Mouse (Mus musculus): ENCODE data around the gene Ank3. TPM values are rescaled to one million over a fixed set of nuclear protein-coding genes. Genes with fewer than 3 reads are reported as not detected.

The Ank3 gene
- total RNA-seq, 4 experiments from 2014 or later = 81.4 to 115 (median 89.6) TPM

DNA sequence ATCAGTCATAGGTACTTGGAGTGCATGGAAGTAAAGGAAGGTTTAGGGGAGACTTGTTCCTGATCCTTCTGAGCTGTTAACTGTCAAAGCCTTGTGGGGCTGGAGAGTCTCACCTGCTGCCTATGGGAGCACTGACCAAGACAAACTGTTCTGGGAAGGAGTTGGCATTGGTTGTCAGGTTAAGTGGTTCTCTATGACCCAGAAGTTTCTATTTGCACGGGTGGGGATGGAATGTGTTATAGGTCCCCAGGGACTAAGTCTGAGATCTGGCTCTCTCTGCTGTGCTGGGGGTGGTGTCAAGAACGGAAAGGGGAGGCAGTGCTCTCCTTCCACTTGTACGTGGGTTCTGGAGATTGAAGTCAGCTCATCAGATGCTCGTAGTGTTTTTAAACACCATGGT lies 6.9 kb downstream of the Ank3 start:
- DNase-seq (ENCODE audit: low spot score in 2 of 2) = no peak

GRCm38 (mm10) chr10:69414888-69415287 lies 16.3 kb downstream of the Ank3 start:
- DNase-seq (ENCODE audit: low spot score in 2 of 2) = no peak

DNA sequence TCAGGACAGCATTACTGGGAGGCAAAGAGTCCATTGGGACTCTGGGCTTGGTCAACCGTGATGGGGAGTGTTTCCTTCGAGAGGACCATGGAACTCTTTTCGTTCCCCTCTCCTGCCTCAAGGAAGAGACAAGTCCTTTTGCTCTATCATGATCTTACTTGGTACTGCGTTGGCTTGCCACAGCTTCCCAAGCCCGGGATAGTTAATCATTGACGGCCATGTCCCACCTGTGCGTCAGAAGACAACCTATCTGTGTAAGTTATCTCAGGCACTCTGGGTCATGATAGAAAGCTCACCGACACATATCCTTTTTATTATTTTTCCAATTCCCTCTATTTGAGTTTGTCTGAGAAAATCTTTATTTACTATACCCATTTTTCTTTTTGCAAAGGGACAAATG lies 20.1 kb downstream of the Ank3 start:
- no peak for DNase-seq (ENCODE audit: low spot score in 2 of 2)

DNA sequence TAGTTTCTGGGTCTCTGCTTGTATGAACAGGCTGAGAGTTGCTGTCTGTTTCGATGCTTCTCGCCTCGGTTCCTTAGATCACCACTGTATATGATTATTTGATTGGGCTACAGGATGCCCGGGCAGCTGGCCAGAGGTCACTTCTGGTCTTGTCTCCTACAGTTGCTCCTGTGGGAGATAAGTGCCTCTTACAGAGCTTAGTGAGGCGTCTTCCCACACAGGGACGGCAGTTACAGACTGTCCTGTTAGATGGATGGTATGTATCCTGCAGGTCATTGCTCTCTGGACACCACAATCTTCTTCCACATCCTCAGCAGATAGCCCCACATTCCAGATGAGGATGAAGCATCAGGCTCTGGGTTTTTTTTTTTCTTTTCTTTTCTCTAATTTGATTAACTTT lies 21.7 kb downstream of the Ank3 start:
- DNase-seq (ENCODE audit: low spot score in 2 of 2) = no peak

DNA sequence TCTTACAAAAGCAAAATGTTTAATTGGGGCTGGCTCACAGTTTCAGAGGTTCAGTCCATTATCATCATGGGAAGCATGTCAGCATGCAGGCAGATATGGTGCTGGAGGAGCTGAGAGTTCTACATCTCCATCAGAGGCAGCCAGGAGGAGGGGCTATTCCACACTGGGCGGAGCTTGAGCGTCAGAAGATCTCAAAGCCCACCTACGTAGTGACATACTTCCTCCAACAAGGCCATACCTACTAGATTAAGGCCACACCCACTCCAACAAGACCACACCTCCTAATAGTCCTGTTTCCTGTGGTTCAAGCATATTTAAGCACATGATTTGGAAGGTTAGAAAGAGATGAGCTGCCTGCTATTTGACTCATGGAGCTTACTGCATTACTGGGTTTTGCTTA lies 25.5 kb downstream of the Ank3 start:
- no peak for DNase-seq (ENCODE audit: low spot score in 2 of 2)

- DNase-seq (ENCODE audit: low spot score in 2 of 2) = no peak
These were observed 31.6 kb downstream of the Ank3 start for GRCm38 (mm10) chr10:69430138-69430537.

DNA sequence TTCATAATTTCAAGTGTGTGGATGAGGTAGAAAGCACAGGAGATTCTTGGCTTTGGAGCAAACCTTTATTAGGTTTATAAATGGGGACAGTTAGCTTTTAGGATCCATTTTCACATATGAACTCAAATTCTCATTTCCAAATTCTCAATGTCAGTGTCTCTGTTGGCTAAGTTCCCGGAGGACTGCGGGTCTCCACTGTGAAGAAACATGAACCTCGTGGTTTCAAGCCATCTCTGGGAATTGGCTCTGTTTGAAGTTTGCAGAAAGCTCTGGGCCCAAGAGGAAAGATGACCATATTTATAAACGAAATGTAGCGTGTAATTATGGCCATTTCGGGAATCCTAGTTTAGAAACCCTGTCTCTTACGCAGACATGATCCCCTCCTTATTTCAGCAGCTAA lies 32.5 kb downstream of the Ank3 start:
- no peak for DNase-seq (ENCODE audit: low spot score in 2 of 2)

GRCm38 (mm10) chr10:69435213-69435612 lies 36.6 kb downstream of the Ank3 start:
- no peak for DNase-seq (ENCODE audit: low spot score in 2 of 2)

- no peak for DNase-seq (ENCODE audit: low spot score in 2 of 2)
These were observed 40.9 kb downstream of the Ank3 start for GRCm38 (mm10) chr10:69439449-69439848.

DNA sequence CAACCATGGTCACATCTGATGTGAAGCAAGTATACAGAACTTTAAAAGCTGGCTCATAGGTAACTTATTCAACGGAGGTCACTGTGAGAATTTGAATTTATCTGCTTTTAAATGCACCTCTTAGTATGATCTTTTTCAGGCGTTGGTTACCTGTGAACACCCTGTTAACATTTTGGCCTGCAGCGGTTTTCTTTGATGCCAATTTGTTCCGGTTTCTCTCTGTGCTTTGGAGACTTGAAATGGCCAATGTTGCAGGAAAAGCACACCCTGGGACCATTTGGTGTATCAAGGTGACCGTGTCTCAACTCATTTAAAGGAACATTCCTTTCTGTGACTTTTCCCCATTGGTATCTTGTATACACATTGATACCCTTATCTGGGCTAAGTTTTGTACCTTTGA lies 46.0 kb downstream of the Ank3 start:
- DNase-seq (ENCODE audit: low spot score in 2 of 2) = no peak

DNA sequence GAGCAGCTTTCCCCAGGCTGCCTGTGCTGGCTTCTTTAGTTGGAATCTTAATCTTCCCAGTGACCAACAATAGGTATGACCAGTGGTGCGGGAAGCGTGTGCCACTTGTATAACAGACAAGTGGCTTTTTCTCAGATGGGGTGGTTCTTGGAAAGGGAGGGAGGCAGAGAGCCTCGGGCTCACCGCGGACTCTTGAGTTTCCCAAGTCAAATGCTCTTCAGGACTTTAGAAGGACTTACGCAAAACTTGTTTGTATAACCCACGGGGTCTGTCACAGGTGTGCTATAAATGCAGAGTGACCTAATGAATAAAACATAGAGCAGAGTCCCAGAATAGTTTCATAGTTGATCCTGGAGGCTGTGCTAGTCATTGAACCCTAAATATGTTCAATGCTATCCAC lies 47.4 kb downstream of the Ank3 start:
- no peak for DNase-seq (ENCODE audit: low spot score in 2 of 2)

DNA sequence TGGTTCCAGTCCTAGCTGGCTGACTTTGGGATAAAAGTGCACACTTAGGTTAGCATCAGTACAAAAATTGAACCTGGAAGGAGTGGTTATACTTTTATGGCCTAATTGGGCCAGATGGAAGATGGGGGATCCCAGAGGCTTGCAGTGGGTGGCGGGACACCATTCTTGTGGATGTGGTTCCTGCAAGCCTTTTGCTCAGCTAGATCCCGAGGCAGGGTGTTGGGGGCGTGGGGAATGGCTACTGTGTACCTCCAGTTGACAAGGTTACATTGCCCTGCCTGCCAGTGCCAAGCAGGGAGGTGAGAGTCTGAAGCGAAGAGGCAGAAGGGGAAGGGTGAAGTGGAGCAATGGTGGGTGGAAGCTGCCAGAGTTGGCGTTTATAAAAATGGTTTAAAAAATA lies 48.0 kb downstream of the Ank3 start:
- DNase-seq (ENCODE audit: low spot score in 2 of 2) = no peak

- no peak for DNase-seq (ENCODE audit: low spot score in 2 of 2)
These were observed 48.7 kb downstream of the Ank3 start for GRCm38 (mm10) chr10:69447308-69447707.

DNA sequence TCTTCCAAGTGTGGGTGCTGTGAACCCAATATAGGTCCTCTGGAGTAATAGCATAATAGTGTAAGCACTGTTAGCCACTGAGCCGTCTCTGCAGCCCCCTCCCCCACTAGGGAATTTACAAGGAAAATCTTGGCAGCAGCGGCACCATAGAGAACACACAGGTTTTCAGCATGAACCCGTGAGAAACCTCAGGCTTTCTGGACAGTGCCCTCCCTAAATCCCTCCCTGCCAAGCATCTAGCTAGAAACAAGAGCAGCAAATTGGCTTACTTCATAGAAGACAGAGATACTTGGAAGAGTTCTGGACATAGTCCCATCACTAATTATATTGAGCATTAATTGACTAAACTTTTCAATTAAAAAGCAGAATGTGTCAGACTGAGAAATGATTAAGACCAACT lies 49.6 kb downstream of the Ank3 start:
- DNase-seq (ENCODE audit: low spot score in 2 of 2) = no peak

GRCm38 (mm10) chr10:69451006-69451405 lies 52.4 kb downstream of the Ank3 start:
- DNase-seq (ENCODE audit: low spot score in 2 of 2) = no peak

DNA sequence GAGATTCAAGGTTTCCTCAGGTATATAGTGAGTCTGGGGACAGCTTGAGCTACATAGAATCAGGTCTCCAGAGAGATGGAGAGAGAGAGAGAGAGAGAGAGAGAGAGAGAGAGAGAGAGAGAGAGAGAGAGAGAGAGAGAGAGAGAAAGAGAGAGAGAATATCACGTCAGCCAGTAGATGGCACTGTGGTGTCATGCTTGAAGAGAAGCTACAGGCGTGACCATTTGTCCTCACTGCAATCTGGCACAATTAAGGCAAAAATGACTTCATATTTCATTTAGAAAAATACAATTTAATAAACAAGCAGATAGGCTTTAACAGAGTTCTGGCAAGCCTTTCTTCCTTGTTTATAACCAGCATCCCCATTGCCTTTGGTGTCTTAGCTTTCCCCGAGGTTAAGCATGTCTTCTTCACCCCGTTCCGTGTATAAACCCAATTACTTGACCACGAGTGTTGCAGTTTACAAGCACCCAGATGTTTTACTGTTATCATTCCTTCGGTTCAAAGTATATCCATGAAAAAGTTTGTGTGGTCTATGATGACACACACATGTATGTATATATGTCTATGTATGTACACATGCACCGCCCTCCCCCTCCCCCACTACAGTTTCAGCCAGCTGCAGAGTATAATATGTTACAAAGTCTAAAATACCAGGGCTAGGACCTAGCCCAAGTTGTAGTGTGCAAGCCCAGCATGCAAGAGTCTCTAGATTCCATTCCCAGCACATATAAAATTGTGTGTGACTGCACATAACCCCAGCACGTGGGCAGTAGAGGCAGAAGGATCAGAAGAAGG lies 53.8 kb downstream of the Ank3 start:
- peak; percentile 7 to 14 for DNase-seq (ENCODE audit: low spot score in 2 of 2)

GRCm38 (mm10) chr10:69453531-69453930 lies 55.0 kb downstream of the Ank3 start:
- no peak for DNase-seq (ENCODE audit: low spot score in 2 of 2)

DNA sequence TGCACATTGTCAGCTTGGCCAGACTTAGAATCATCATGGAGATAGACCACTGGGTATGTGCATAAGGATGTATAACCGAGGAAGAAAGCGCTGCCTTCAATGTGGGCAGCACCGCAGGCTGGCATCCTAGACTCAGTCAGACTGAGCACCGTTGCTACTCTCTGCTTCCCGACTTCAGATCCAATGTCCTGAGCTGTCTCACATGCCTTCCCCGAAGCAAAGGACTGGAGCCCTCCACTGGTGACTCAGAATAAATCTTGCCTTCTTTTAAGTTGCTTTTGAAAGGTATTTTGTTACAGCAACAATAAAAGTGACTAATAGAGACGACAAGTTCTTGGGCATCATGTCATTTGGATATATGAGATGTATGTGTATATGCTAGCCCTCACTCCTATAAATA lies 55.9 kb downstream of the Ank3 start:
- no peak for DNase-seq (ENCODE audit: low spot score in 2 of 2)

DNA sequence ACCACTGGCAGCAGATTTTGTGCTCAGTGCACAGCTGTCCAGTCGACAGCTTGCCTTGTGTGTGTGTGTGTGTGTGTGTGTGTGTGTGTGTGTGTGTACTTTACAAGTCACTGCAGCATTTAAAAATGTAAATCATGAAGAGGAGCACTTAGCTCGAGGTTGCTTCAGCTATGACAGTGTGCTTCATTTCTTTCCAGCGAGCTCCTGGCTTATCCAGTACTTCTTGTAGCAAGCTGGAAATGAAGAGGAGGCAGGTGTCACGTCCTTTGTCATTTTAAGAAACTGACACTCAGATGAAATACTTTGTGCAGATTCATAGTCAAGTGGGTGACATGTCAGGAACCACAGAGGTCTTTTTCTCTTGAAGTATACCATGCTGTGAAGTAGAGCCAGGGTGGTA lies 66.3 kb downstream of the Ank3 start:
- no peak for DNase-seq (ENCODE audit: low spot score in 2 of 2)

- no peak for DNase-seq (ENCODE audit: low spot score in 2 of 2)
These were observed 67.1 kb downstream of the Ank3 start for GRCm38 (mm10) chr10:69465558-69466200.

DNA sequence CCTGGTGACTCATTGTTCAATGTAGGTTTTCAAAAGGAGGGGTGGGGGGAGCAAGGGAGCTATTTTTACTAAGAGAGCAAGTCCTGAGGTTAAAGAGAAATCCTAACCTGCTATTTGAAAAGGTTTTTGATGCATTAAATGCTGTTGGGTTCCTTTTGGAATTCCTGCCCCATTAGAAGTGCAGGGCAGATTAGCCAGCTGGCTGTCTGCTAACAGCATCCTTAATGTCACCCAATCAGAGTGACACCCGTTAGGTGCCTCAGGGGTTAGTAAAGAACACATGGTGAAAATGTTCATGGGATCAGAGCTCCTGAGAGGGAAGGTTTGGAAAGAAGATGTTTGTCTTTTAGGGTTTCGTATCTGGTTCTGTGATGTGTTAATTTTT lies 67.6 kb downstream of the Ank3 start:
- DNase-seq (ENCODE audit: low spot score in 2 of 2) = no peak

GRCm38 (mm10) chr10:69466586-69466985 lies 68.0 kb downstream of the Ank3 start:
- no peak for DNase-seq (ENCODE audit: low spot score in 2 of 2)

DNA sequence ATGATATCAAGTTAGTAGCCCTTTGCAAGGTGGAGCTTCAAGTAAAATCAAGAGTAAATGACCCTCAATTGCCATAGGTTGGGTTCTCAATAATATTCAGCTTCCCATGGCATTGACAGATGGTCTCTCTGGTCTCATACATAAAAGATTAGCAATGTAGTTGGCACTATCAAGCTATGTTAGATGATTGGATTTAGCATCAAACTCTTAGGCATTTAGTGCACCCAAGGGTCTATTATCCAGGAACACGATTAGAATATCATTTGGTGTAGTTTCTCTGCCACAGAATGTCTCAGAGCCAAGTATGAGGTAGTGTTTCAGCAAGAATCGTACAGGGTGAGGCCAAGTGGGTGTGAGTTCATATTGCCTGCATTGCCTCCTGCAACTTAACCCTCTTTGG lies 68.6 kb downstream of the Ank3 start:
- no peak for DNase-seq (ENCODE audit: low spot score in 2 of 2)
